Mouse (Mus musculus) c-Kit-positive CD71-negative TER-119-negative erythroid progenitor cells, embryonic 14.5 days (primary cell): ENCODE results near the gene Dnajb3.
"Not testable (repeated sequence)": the region's sequence is repeated elsewhere in the genome, so short reads cannot be mapped to it uniquely, and the experiment has no call there.

Source experiments
- DNase-seq: peaks from one replicate; pipeline ENCODE4 v3.0.0-alpha.2; 2013; ENCODE audit warnings: low read depth

The Dnajb3 gene

GRCm38 (mm10) chr1:88231803-88232499 lies 26.4 kb upstream of the Dnajb3 start:
- DNase-seq: no peak

- no peak for DNase-seq
Observed at GRCm38 (mm10) chr1:88230981-88231802, 25.6 kb upstream of the Dnajb3 start.

- DNase-seq: no peak
Observed at GRCm38 (mm10) chr1:88230421-88230820, 24.8 kb upstream of the Dnajb3 start.

- DNase-seq: no peak
Observed at GRCm38 (mm10) chr1:88229986-88230385, 24.4 kb upstream of the Dnajb3 start.

GRCm38 (mm10) chr1:88229566-88229965 lies 24.0 kb upstream of the Dnajb3 start:
- DNase-seq: no peak

GRCm38 (mm10) chr1:88228121-88228520 lies 22.5 kb upstream of the Dnajb3 start:
- no peak for DNase-seq

GRCm38 (mm10) chr1:88227482-88227881 lies 21.9 kb upstream of the Dnajb3 start:
- DNase-seq: no peak

- no peak for DNase-seq
Observed at GRCm38 (mm10) chr1:88226670-88227379, 21.2 kb upstream of the Dnajb3 start, which contains the start of gene Mroh2a. Mroh2a (plus strand) TSS chr1:88226986.

GRCm38 (mm10) chr1:88225741-88226140 lies 20.2 kb upstream of the Dnajb3 start:
- no peak for DNase-seq

- not testable (repeated sequence) for DNase-seq
Observed at GRCm38 (mm10) chr1:88225301-88225700, 19.7 kb upstream of the Dnajb3 start.

- no peak for DNase-seq
Observed at GRCm38 (mm10) chr1:88224029-88224776, 18.6 kb upstream of the Dnajb3 start.

GRCm38 (mm10) chr1:88223591-88223990 lies 18.0 kb upstream of the Dnajb3 start:
- no peak for DNase-seq

- not testable (repeated sequence) for DNase-seq
Observed at GRCm38 (mm10) chr1:88223011-88223515, 17.5 kb upstream of the Dnajb3 start.

GRCm38 (mm10) chr1:88222216-88222615 lies 16.6 kb upstream of the Dnajb3 start:
- DNase-seq: no peak

- no peak for DNase-seq
Observed at GRCm38 (mm10) chr1:88220336-88220735, 14.8 kb upstream of the Dnajb3 start.

- DNase-seq: no peak
Observed at GRCm38 (mm10) chr1:88219054-88219453, 13.5 kb upstream of the Dnajb3 start.

GRCm38 (mm10) chr1:88218591-88218990 lies 13.0 kb upstream of the Dnajb3 start:
- no peak for DNase-seq

GRCm38 (mm10) chr1:88218051-88218450 lies 12.5 kb upstream of the Dnajb3 start:
- DNase-seq: no peak

- DNase-seq: no peak
Observed at GRCm38 (mm10) chr1:88217576-88217975, 12.0 kb upstream of the Dnajb3 start.

- no peak for DNase-seq
Observed at GRCm38 (mm10) chr1:88217144-88217543, 11.6 kb upstream of the Dnajb3 start.

- DNase-seq: no peak
Observed at GRCm38 (mm10) chr1:88216551-88216950, 11.0 kb upstream of the Dnajb3 start.
